Mouse (Mus musculus): ENCODE results near the gene Ambp.

The Ambp gene

DNA sequence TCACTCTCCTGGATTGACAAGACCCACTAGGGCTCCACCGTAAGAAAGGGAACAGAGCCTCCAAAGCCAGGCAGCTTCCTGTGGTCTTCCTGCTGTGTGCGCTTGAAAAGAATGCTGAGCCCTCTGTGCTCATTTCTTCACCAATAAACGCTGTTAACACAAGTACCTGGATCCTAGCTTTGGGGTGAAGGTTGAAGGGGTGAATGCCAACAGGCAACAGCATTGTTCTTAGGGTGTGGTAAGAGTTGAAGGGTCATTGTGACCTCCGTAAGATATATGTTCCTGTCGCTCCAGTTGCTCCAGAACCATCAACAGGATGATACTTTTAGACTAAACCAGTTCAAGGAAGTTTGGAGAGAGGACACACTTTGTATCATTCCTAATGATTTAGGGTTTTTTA is at the start of gene Ambp:
Gene Ambp, minus strand, starts transcription at position 101 of the 400 bp plus-strand sequence.
- no peak for DNase-seq (ENCODE audit: low spot score in 2 of 2)

GRCm38 (mm10) chr4:63203874-63204273 is 49.3 kb upstream of the Ambp start:
- no peak for DNase-seq (ENCODE audit: low spot score in 2 of 2)

DNA sequence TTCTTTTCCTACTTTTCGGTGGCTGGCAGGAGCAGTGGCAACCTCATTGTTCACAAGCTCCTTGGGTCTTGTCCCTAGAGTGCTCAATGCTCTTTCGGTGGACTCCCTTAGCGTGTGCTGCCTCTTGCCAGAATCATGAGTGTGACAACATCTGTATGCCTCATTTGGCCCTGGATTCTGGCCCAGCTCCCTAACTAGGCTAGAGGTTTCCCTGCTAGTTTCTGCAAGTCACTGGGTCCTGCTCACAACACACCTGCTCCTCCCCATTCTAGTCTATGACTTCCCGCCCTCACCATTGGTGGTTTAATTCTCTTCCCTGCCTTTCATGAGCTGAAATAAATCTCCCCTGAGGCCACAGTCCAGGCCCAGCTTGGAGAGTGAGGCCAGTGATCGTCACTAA is 44.8 kb upstream of the Ambp start:
- DNase-seq (ENCODE audit: low spot score in 2 of 2): no peak

- no peak for DNase-seq (ENCODE audit: low spot score in 2 of 2)
Observed at GRCm38 (mm10) chr4:63194366-63194765, 39.8 kb upstream of the Ambp start.

- no peak for DNase-seq (ENCODE audit: low spot score in 2 of 2)
Observed at GRCm38 (mm10) chr4:63191641-63192040, 37.0 kb upstream of the Ambp start.

DNA sequence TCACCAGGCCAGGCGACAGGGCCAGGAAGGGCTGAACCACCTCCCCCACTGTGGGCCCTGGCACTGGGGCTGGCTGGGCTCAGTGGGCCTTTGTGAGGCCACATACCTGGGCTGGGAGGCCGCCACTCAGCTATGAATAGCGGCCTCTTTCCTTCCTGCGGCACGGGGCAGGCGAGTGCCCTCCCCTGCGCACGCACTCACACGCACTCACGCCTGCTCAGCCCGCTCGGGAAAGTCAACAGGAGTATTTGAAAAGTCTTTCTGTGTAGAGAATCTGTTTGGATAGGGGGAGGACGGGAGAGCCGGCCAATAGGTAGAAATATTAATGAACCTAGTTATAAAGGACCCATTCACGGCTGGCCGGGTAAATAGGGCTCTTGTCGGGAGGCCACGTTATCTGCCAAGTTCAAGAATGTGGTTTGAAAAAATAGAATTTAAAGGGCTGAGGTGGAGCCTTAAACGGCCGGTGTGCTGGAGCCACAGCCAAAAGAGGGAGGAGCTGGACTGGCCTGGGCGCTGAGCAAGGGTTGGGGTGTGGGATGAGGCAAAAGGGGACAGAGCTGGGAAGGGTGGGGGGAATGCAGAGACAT is 31.8 kb upstream of the Ambp start:
- DNase-seq (ENCODE audit: low spot score in 2 of 2): no peak

DNA sequence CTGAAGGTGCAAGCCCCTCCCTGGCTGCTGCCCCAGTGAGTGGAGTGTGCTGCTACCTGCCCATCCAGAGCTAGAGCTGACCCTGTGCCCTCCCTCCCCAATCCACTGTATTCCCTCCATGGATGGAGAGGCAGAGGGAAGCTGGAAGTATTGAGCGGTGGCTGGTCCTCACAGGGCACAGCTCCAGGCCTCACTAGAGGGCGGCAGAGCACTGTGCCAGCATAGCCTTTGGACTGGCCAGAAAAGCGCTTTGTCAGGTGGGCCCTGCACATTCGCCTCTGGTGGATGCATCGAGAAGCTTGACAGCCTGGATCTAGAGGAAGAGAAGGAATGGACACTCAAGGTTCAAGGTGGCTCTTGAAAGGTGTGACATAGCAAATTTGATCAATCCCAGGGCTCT is 27.0 kb upstream of the Ambp start:
- peak; percentile 70 to 77 for DNase-seq (ENCODE audit: low spot score in 2 of 2)

DNA sequence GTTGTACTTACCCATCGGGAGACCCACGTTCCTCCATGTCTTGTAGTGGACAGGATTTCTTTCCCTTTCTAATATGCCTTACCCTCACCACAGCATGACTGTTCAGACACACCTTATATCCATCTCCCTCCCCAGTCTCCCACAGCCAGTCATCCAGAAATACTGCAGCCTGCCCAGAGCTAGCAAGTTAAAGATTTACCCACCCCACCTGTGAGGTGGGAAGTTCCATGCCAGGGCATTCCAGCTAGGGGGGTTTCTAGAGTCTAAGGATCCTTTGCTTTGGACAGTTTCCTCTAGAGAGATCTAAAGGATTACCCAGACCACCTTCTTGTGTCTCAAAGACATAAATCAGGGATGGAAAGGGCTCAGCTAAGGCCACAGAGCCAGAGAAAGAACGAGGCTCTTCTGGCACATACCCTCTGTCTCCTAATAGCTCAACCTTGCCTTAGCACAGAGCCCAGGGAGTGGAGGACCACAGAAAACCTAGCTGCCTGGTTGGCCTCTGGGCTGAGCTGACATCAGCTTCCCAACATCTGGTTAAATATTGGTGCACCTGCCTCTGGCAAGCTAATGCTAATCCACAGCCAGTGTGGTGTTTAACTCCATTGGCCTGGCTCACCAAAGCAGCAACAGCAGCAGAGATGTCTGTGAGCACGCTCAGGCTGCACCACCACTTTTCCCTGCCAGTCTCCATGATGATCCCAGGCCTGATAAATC is 17.5 kb upstream of the Ambp start, which contains the start of gene Kif12:
Gene Kif12, minus strand, starts transcription at position 163 of the 717 bp plus-strand sequence.
- DNase-seq (ENCODE audit: low spot score in 2 of 2): no peak

DNA sequence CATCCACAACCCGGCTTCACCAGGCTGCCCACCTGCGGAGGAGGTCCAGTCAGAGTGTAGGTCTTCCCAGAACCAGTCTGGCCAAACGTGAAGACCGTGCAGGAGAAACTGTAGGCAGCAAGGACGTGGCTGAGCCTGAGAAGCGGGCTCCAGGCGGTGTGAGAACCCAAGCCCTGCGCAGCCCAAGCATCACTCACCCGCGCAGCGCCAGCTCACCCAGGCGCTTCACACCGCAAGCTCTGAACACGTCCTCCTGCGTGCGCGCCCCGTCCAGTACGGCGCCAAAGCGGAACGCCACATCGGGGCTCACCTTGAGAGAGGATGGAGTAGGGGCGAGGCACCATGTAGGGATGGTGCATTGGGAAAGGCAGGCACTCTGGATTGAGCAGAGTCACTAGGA is 16.5 kb upstream of the Ambp start:
- no peak for DNase-seq (ENCODE audit: low spot score in 2 of 2)

- DNase-seq (ENCODE audit: low spot score in 2 of 2): no peak
Observed at GRCm38 (mm10) chr4:63170061-63170460, 15.5 kb upstream of the Ambp start.

- DNase-seq (ENCODE audit: low spot score in 2 of 2): no peak
Observed at GRCm38 (mm10) chr4:63166323-63166722, 11.7 kb upstream of the Ambp start.

GRCm38 (mm10) chr4:63165636-63166035 is 11.0 kb upstream of the Ambp start:
- DNase-seq (ENCODE audit: low spot score in 2 of 2): no peak

GRCm38 (mm10) chr4:63158961-63159592 is 4.5 kb upstream of the Ambp start:
- DNase-seq (ENCODE audit: low spot score in 2 of 2): peak; percentile 83 to 92

- DNase-seq (ENCODE audit: low spot score in 2 of 2): no peak
Observed at GRCm38 (mm10) chr4:63158192-63158591, 3.6 kb upstream of the Ambp start.

- DNase-seq (ENCODE audit: low spot score in 2 of 2): no peak
Observed at GRCm38 (mm10) chr4:63156726-63157634, 2.4 kb upstream of the Ambp start.

DNA sequence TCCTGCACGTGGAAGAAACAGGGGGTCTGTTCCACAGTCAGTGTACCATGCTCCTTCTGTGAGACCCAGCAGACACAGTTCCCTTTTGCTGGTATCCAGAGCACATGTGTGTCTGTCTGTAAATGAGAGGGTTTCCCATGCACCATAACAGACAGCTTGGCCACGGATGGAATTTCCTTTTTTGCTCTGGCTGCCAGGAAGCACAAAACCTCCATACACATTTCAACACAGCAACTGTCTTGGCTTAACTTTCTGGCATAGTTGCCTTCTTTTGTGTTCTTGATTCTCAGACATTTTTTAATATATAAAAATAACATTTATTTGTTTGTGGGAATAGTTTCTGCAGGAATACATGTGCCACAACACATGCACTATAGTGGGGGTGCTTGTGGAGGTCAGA is 997 bp upstream of the Ambp start:
- DNase-seq (ENCODE audit: low spot score in 2 of 2): no peak

DNA sequence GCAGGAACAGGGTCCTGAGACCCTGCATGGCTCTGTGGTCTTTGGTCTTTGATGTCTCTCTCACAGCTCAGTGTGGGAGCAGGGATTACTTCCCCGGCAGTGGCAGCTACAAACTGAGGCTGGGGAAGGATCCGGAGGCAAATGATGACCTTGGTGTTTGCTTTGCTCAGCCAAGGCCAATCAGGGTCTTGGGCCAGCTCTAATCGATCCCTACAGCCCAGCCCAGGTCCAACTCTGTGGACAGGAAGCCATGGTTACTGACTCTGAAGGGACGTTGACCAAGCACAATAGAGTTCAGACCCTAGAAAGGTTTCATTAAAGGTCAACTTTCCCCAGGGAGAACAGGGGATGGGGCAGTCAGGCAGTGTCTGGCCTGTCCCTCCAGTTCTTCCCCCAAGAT is 571 bp downstream of the Ambp start:
- DNase-seq (ENCODE audit: low spot score in 2 of 2): no peak

- DNase-seq (ENCODE audit: low spot score in 2 of 2): no peak
Observed at GRCm38 (mm10) chr4:63151127-63151526, 3.5 kb downstream of the Ambp start.

- no peak for DNase-seq (ENCODE audit: low spot score in 2 of 2)
Observed at GRCm38 (mm10) chr4:63147268-63147667, 7.3 kb downstream of the Ambp start.

GRCm38 (mm10) chr4:63129891-63130624 is 24.5 kb downstream of the Ambp start:
- DNase-seq (ENCODE audit: low spot score in 2 of 2): no peak

- DNase-seq (ENCODE audit: low spot score in 2 of 2): peak; percentile 15 to 20
Observed at GRCm38 (mm10) chr4:63124861-63125466, 29.6 kb downstream of the Ambp start.

Data from right cerebral cortex, adult 2 months (tissue).